Mouse (Mus musculus): ENCODE data around the gene Pgm2.

The Pgm2 gene

DNA sequence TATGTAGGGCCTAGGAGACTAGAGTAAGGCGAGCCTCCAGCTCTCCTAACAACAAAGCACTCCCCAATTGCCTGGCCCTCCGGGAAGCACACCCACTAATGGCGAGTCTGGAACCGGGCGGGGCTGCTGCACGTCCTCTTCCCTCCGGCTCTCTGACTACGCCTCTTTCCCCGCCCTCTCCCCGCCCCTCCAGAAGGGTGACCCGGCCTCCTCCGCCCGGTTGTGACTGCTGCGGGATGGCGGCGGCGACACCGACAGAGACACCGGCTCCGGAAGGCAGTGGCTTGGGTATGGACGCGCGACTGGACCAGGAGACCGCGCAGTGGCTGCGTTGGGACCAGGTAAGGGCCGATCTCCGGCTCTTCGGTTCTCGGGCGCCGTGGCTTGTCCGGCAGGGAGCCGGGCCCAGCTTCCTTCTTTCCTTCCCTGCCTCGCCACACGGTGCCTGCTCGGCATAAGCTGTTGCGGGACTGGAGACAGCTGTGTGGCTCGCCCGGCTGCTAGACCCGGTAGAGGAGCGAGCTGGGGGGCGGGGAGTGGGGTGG, at the start of gene Pgm2:
Gene Pgm2, plus strand, starts transcription at position 203 of the 545 bp plus-strand sequence.
- peak; percentile 72 for DNase-seq (ENCODE audit: low read depth, low spot score)

- DNase-seq (ENCODE audit: low read depth, low spot score), result no peak
Observed at GRCm38 (mm10) chr5:64043694-64044453, 48.9 kb upstream of the Pgm2 start.

- DNase-seq (ENCODE audit: low read depth, low spot score), result no peak
Observed at GRCm38 (mm10) chr5:64044790-64045189, 48.0 kb upstream of the Pgm2 start.

- DNase-seq (ENCODE audit: low read depth, low spot score), result no peak
Observed at GRCm38 (mm10) chr5:64045502-64045901, 47.2 kb upstream of the Pgm2 start.

DNA sequence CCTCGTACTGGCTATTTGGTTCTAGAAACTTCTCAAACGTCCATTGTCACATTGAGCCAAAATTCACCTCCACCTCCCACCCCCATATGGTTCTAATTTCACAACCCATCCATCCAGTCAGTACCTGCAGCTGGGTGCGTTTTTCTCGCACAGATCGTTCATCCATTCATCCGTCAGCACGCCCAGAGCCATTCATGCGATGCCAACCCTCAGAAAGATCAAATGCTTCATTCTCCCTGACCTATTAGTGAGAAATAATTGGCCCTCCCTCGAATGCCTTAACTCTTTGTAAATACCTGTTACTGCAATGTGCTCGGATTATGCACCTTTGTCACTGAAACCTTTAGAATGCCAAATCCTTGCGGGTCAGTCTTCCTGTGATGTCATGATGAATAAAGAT, 45.8 kb upstream of the Pgm2 start:
- DNase-seq (ENCODE audit: low read depth, low spot score), result no peak

GRCm38 (mm10) chr5:64047921-64048320, 44.8 kb upstream of the Pgm2 start:
- no peak for DNase-seq (ENCODE audit: low read depth, low spot score)

DNA sequence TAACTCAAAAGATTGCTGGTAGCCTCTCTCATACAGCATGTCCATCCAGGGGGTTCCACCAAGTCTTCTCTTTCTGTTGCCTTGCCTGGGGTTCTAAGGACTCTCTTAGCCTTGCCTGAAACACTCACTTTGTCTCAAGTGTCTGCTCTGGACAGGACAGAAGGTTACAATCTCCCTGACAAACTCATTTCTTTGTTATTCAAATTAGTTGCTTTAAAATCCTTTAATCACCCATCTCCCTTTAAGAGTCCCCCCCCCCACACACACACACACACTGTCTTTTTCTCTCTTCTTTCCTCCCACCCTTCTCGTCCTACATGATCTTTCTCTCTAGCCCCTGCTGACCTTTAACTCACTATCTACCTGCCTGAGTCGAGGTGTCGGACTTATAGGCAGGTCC, 44.1 kb upstream of the Pgm2 start:
- DNase-seq (ENCODE audit: low read depth, low spot score), result no peak

DNA sequence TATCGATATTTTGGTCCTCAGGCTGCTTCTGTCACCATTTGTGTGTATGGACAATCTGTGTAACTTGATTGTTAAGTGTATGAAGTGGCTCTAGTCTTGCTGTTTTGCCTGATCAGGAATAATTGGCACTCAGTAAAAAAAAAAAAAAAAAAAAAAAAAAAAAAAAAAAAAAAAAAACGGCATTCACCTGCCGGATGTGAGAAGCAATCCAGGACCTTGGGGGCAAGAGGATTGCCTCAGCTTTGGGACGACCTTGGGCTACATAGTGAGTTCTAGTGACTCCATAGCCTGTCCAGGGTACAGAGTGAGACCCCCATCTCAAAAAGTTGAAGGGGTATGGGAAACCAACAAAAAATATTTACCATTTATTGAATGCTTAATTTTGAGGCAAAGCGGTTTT, 43.5 kb upstream of the Pgm2 start:
- no peak for DNase-seq (ENCODE audit: low read depth, low spot score)

DNA sequence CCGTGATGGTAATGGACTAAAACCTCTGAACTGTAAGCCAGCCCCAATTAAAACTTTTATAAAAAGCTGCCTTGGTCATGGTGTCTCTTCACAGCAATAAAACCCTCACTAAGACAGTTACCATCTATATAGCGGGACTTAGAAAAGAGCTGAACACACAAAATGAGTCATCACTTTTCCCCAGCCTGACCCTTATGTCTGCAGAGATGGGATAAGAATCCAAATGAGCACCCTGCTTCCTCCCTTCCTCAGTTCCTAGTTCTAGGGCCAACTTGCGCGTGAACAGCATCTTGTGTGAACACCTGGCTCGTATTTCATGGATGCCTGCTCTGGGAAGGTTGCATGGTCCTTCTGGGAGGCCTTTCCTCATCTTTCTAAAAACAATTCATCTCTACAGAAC, 39.7 kb upstream of the Pgm2 start:
- no peak for DNase-seq (ENCODE audit: low read depth, low spot score)

DNA sequence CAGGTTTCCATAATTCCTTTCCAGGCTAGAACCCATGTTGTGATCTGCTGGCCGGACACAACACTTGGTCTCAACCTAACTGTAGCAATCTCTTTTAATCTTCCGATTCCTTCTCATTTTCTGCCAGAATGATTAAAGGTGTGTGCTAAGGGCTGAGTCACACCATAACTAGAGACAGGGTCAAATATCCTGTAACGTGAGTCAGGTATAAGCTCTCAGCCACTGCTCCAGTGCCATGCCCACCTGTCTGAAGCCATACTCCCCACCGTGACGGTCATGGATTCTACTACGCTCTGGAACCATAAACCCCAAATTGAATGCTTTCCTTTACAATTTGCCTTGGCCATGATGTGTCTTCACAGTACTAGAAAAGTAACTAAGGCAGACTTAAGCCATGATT, 36.5 kb upstream of the Pgm2 start:
- DNase-seq (ENCODE audit: low read depth, low spot score), result no peak

GRCm38 (mm10) chr5:64060881-64061280, 31.9 kb upstream of the Pgm2 start:
- DNase-seq (ENCODE audit: low read depth, low spot score), result no peak

DNA sequence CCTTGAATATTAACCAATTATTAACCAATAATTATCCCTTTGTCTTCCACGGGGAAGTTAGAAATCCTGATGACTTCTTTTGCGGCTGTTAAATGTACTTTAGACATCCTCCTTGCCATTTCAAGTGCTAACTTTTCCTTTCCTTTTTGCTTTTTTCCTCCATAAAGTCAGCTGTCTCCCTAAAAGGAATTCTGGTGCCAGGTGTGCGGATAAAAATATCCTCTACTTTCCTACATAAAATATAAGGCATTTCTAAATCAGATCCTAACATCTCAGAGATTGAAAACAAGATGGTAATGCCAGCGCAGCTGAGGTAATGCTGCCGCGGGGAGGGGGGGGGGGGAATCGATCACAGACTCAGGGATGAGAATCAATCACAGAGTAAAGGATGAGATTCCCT, 31.1 kb upstream of the Pgm2 start:
- DNase-seq (ENCODE audit: low read depth, low spot score), result no peak

DNA sequence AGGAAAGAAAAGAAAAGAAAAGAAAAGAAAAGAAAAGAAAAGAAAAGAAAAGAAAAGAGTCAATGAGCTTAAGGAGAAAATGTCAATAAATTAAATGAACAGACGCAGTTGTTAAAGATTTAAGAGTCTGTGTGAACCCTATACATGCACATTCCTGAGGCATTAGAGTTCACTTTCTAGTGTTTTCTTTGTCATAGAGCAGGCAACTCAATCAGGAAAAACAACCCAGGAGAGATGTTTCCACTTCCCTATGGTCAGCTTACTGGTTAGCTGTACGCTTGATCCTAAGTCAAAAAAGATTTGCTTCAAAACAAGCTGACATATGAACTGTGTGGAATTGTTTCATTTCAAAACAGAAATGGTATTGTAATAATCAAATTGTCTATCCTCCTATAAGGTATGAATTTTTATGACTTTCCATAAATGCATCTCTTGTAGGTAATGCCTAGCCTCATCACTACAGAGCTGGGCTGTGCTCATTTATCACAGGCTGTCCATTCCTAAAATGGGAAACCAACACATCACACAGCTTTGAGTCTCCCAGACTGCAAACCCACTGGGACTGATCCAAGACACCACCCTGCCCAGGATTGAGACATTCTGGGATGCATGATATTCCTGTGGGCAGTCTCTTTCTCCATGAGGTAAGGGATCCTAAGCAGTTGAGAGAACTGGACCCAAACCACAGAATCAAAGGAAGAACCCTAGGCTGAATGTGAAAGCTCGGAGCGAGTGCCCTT, 29.7 kb upstream of the Pgm2 start:
- DNase-seq (ENCODE audit: low read depth, low spot score), result no peak

DNA sequence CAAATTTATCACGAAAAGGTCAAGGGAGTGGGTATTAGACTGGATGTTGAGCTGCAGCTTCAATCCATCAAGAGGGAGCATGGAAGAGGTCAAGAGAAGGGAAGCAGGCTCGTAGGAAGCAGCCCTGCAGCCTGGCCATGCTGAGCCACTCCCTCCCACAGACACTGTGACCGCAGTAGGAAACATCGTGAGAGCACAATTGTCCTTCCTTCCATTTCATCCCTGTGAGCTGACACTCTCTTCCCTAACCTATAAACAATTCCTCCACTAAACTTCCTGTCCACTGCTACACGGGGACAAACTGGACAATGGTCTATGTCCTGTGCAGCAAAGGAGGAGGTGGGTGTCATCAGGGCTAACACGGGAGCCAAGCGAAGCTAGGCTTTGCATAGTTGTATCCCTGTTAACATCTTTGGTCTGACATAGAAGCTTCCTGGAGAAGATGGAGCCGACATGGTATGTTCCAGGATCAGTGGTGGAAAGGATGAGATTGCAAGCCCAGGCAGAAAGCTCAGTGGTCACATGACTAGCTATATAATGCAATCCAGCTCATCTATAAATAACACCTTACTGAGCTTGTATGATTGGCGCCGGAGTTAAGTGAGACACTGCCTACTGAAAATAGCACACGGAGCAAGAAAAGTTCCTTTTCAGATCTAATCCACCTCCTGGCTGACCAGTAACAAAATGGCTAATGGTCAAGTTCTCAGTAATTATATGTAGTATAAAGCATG, 29.0 kb upstream of the Pgm2 start:
- no peak for DNase-seq (ENCODE audit: low read depth, low spot score)

DNA sequence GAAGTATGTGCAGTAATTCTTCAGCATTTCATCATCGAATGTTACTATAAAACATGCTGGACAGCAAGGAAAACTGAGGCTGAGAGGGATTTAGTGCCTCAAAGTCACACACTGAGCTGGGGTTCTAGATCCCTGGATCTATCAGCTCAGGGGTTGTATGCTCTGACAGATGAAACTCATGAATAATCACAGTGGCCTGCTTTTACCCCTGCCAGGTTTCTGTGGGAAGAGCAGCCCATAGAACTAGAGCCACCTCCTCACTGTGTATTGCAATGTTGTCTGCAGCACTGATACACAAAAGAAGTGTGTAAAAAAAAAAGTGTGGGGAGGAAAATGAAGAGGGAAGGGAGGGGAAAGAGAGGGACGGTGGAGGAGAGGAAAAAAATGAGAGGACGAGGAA, 28.3 kb upstream of the Pgm2 start:
- DNase-seq (ENCODE audit: low read depth, low spot score), result no peak

- no peak for DNase-seq (ENCODE audit: low read depth, low spot score)
Observed at GRCm38 (mm10) chr5:64065497-64066046, 27.2 kb upstream of the Pgm2 start.

GRCm38 (mm10) chr5:64066159-64066558, 26.6 kb upstream of the Pgm2 start:
- no peak for DNase-seq (ENCODE audit: low read depth, low spot score)

GRCm38 (mm10) chr5:64067576-64067975, 25.2 kb upstream of the Pgm2 start:
- no peak for DNase-seq (ENCODE audit: low read depth, low spot score)

DNA sequence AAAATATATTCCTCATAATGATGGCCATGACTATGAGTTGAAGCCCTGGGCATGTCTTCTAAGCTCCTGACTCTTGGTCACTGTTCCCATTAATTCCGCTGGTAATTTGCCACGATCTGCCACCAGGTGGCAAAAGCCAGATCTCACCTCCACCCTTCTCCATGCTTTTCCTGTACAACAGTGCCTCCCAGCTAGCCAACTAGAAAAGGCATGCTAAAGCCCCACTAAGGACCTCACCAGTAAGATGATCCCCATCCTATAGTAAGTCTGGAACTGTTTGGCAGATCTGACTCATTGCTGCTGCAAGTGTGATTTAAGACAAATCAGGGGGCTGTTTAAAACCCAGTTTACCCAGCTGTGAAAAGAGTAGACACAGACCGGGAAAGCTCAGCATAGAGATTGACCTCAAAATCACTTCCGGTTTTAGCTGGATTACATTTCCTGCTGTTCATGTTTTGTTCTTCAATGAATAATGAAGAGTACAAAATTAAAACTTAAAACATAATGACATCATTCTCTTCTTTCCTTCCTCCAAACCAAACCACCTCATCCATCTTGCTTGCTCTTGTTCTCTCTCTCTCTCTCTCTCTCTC, 22.6 kb upstream of the Pgm2 start:
- DNase-seq (ENCODE audit: low read depth, low spot score), result peak; percentile 49

- no peak for DNase-seq (ENCODE audit: low read depth, low spot score)
Observed at GRCm38 (mm10) chr5:64070742-64071476, 21.8 kb upstream of the Pgm2 start.

- DNase-seq (ENCODE audit: low read depth, low spot score), result no peak
Observed at GRCm38 (mm10) chr5:64074455-64074854, 18.3 kb upstream of the Pgm2 start.

Data from embryo, embryonic 11.5 days (tissue).